23 mouse cellular contexts compared by ENCODE assay signal in the genomic region with DNA sequence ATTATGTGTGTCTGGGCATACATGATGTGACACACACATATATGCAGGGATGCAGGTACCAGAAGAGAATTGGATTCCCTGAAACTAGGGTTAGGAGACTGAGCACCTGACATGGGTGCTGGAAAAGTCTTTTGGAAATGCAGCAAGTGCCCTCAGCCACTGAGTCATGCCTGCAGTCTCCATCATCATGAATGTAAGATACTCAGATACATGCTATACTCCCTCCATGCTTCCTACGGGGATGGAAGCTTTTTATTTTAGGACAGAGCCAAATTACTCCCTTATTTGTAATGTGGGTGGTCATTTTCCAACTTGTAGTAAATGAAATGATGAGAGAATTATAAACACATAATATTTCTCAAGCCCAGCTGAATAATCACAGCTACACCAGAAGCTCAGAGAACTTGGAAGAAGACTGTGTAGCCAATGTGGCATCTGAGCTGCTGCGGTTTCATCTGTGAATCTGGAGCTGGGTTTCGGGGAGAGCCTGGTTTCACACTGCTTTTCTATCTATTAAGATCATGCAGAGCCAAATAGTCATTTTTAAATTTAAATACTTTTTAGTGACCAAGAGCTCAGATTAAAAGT.
"Had no signal": no experiment of that assay in that cellular context is flagged by ENCODE, and none has a peak within 500 bp of the region (broad histone marks: within the 10 kb centered on the region; RNA-seq: fewer than 3 reads in every experiment).

No protein-coding gene starts in this region.

- H3K27me3 ChIP-seq: intestine, embryonic 15.5 days; kidney, embryonic 15.5 days; limb, embryonic 15.5 days; megakaryocyte, embryonic 14.5 days; midbrain, embryonic 13.5 days; neural tube, embryonic 13.5 days had no signal

- H3K4me3 ChIP-seq: intestine, embryonic 15.5 days; kidney, embryonic 15.5 days; limb, embryonic 15.5 days; megakaryocyte, embryonic 14.5 days; midbrain, embryonic 10.5 days; midbrain, embryonic 13.5 days; myocyte; neural tube, embryonic 13.5 days had no signal

- DNase-seq: kidney, adult 11 months; kidney, adult 8-10 months; kidney, postnatal 10 days; kidney, postnatal 36 days; layer of hippocampus, adult 9-11 months; liver, postnatal 0 days; retina, postnatal 1 day; right cerebral cortex, postnatal 25 days; spleen, adult 18-20 months; thymus, adult 2 months; thymus, postnatal 14 days; thymus, postnatal 4 days had no signal

- ATAC-seq: intestine, embryonic 15.5 days; liver, postnatal 0 days; midbrain, embryonic 13.5 days; midbrain, embryonic 16.5 days had no signal

- H3K9me3 ChIP-seq: intestine, embryonic 15.5 days; kidney, embryonic 15.5 days; limb, embryonic 15.5 days; megakaryocyte, embryonic 14.5 days; midbrain, embryonic 10.5 days; midbrain, embryonic 13.5 days; neural tube, embryonic 13.5 days had no signal

- H3K27ac ChIP-seq: intestine, embryonic 15.5 days; kidney, embryonic 15.5 days; liver, embryonic 14.5 days; midbrain, embryonic 10.5 days; midbrain, embryonic 13.5 days; neural tube, embryonic 13.5 days had no signal

- H3K9ac ChIP-seq: intestine, embryonic 15.5 days; kidney, embryonic 15.5 days; limb, embryonic 15.5 days; liver, embryonic 14.5 days; liver, postnatal 0 days; midbrain, embryonic 13.5 days; neural tube, embryonic 13.5 days had no signal

- H3K4me1 ChIP-seq: intestine, embryonic 15.5 days; kidney, embryonic 15.5 days; midbrain, embryonic 13.5 days; neural tube, embryonic 13.5 days had no signal

- H3K4me2 ChIP-seq: intestine, embryonic 15.5 days; kidney, embryonic 15.5 days; limb, embryonic 15.5 days; liver, embryonic 11.5 days; midbrain, embryonic 13.5 days; neural tube, embryonic 13.5 days had no signal

- H3K36me3 ChIP-seq: intestine, embryonic 15.5 days; kidney, embryonic 15.5 days; limb, embryonic 15.5 days; midbrain, embryonic 10.5 days; midbrain, embryonic 13.5 days; neural tube, embryonic 13.5 days had no signal
